Mouse (Mus musculus): Measurements from ENCODE around the gene Vps26a.

Gene Vps26a

GRCm38 (mm10) chr10:62486618-62487415 lies at the start of gene Vps26a:
Vps26a (minus strand) TSS chr10:62486805.
- DNase-seq (ENCODE audit: low spot score in 2 of 2) = peak; percentile 96 to 98

- no peak for DNase-seq (ENCODE audit: low spot score in 2 of 2)
These were observed 47.9 kb upstream of the Vps26a start for GRCm38 (mm10) chr10:62534509-62534908.

- no peak for DNase-seq (ENCODE audit: low spot score in 2 of 2)
These were observed 46.2 kb upstream of the Vps26a start for GRCm38 (mm10) chr10:62532832-62533231.

DNA sequence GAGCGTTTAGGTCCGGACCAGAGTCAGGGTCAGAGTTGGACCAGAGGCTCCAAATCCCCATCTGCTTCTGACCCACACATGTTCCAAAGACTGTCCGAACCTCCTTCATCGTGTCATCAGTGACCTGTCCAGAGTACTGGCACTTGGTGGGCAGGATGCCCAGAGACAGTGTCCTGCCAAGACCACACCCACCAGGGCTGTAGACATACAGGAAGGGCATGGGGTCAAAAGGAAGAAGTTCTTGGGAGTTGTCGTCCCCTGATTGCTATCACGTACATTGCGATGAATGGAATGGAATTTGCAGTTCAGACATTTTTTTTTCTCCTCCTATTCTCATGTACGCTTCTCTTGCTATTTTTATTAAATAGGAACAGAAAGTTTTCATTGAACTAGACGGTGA lies 43.6 kb upstream of the Vps26a start:
- no peak for DNase-seq (ENCODE audit: low spot score in 2 of 2)

DNA sequence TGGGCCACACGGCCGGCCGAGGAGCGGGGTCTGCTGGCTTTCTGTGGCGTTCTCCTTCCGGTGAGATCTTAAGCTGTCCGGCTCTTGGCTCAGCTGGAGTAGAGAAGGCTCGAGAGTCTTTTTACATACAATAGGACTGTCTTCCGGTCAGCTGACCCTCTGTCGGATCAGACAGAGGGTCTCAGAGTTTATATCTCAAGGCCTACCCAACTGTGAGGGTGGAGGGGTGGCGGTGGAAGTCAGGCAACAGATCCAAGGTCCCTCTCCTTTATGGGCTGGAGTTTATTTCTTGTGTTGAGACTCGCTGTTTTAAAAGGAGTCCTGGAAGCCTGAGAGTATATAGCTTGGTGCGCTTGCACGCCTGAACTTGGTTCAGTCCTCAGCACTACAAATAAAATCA lies 40.7 kb upstream of the Vps26a start, which contains the start of gene Srgn:
TSS of gene Srgn (minus strand) at position 101 of the 400 bp plus-strand sequence.
- DNase-seq (ENCODE audit: low spot score in 2 of 2) = no peak

DNA sequence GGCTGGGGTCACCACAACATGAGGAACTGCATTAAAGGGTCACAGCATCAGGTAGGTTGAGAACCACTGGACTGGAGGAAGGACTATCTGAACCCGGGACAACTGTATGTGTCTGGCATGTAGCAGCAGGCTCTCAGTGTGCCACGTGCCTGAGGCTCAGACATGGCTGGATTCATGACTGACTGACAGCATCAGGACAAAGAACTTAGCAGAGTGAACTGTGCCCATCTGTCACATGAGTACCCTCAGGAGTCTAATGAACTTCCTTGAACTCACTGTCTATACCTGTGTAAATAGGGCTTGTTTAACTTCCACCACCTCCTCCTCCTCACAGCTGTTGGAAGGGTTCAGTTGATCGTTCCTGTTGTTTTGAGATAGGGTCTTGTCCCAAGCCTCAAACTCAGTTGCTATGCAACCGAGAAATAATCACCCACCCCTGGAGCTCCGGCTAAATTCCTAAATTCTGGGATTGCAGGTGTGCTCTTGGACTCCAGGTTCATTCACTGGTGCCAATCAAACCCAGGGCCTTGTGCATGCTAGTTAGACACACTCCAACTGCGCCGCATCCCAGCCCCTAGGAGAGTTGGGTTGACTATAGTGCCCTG lies 35.8 kb upstream of the Vps26a start:
- DNase-seq (ENCODE audit: low spot score in 2 of 2) = no peak

DNA sequence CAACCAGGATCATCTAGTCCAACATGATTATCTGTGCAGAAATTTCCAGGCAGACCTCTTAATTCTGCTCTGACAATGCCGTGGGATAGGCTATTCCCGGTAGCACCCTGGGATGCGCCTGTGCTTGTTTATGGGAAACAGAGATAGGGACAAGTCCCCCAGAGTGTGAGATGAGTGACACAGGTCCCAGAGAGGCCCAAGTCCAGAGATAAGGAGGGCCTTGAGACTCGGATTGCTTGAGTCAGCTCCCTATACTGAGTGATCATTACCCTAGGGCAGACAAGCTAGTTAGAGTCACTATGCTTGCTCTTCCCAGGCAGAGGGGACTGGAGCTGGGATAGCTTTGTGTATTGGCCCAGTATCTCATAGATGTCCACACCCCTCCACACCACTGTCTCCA lies 35.2 kb upstream of the Vps26a start:
- no peak for DNase-seq (ENCODE audit: low spot score in 2 of 2)

- DNase-seq (ENCODE audit: low spot score in 2 of 2) = no peak
These were observed 34.3 kb upstream of the Vps26a start for GRCm38 (mm10) chr10:62520911-62521310.

DNA sequence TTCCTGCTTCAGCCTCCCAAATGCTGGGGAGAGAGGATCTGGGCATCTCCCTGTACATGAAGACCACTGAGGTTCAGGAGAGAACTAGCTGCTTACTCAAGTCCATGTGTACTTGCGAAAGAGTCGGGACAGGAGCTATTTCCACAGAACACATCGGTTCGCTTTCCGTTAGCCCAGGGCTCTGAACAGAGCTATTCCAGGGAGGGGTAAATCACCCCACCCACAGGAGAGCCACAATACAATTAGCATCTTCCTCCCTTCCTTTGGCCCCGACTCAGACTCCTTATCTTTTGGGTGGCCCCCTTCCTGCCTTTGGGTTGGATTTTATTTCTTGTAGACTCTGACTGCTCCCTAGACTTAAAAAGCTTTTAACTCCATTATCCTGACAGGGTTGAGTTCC lies 30.9 kb upstream of the Vps26a start:
- DNase-seq (ENCODE audit: low spot score in 2 of 2) = no peak

- DNase-seq (ENCODE audit: low spot score in 2 of 2) = no peak
These were observed 26.2 kb upstream of the Vps26a start for GRCm38 (mm10) chr10:62512855-62513254.

- no peak for DNase-seq (ENCODE audit: low spot score in 2 of 2)
These were observed 24.9 kb upstream of the Vps26a start for GRCm38 (mm10) chr10:62511528-62511927.

DNA sequence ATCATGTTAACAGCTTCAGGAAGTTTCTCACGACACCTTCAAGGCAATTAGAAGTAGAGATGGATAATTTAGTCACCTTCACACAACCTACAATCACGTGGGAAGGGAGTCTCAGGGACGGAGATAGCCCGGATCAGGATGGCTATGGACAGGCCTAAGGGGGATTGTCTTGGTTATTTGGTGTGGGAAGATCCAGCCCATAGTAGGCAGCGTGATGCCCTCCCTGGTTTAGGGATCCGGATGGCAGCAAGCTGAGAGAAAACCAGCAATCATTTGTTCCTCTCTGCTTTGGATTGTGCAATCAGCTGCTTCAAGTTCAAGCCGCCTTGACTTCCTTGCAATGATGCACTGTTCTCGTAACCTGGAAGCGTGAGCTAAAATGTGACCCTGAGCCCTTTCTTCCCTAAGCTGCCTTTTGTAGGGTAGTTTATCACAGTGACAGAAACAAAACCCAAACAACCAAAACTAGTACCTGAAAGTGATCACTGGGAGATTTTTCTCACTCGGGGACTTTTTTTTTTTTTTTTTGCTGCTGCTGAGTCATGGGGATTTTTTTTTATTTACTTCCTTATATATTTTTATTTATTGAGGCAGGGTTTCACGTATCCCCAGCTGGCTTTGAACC lies 22.5 kb upstream of the Vps26a start:
- no peak for DNase-seq (ENCODE audit: low spot score in 2 of 2)

DNA sequence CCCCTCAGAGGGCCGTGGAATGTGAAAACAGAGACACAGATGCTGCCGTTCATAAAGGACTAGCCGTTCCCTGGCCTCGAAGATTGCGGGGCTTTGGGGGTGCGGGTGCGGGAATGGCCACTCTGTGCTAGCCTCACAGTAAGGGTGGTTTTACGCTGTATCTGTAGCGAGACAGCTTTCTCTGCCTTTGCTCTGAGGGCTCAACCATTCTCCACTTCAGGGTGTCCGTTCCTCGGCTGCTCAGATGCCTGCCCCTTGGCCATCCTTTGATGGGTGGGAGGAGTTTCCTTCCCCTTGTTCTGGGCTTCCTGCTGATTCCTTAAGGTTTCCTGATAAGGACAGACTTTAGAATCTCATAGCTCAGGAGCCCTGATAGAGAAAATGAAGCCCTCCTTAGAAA lies 21.9 kb upstream of the Vps26a start:
- no peak for DNase-seq (ENCODE audit: low spot score in 2 of 2)

GRCm38 (mm10) chr10:62507591-62508308 lies 21.1 kb upstream of the Vps26a start:
- no peak for DNase-seq (ENCODE audit: low spot score in 2 of 2)

DNA sequence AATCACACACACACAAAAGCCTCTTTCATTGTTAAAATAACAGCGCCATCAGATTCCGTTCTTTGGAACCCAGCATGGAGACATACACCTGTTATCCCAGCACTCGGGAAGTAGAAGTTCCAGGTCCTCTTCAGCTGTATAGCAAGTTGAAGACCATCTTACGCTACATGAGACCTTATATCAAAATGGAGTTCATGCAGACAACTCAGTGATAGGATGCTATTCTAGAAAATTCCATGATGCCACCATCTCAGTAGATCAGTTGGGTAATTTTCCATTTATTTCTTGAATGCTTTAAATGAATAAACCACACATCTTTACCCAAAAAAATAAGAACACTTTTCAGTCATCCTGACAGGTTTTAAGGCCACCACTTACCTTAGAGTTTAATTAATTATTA lies 20.5 kb upstream of the Vps26a start:
- DNase-seq (ENCODE audit: low spot score in 2 of 2) = no peak

DNA sequence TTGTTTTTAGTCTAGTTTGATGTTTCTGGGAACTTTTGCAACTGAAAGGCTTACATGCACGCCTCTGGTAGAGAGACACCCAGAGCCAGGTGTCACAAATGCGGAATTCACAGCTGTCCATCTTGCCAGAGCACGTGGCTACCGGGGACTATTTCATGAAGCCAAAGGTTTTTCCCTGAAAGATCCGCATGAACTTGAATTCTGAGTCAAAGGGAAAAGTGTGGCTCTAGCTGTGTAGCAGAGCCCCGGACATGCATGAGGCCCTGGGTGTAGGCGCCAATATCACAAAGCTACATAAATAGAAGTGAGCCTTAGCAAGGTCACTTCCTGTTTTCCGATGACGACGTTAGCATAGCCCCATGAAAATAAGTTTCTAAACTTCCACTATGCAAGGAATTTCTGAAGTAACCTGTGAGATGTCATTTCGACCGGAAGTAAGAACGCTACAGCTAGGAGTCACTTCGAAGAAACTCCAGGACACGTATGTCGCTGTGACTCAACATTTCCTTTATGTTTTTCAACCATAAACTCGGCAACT lies 19.5 kb upstream of the Vps26a start:
- no peak for DNase-seq (ENCODE audit: low spot score in 2 of 2)

GRCm38 (mm10) chr10:62505224-62505983 lies 18.8 kb upstream of the Vps26a start:
- DNase-seq (ENCODE audit: low spot score in 2 of 2) = no peak

- no peak for DNase-seq (ENCODE audit: low spot score in 2 of 2)
These were observed 17.4 kb upstream of the Vps26a start for GRCm38 (mm10) chr10:62503836-62504628.

DNA sequence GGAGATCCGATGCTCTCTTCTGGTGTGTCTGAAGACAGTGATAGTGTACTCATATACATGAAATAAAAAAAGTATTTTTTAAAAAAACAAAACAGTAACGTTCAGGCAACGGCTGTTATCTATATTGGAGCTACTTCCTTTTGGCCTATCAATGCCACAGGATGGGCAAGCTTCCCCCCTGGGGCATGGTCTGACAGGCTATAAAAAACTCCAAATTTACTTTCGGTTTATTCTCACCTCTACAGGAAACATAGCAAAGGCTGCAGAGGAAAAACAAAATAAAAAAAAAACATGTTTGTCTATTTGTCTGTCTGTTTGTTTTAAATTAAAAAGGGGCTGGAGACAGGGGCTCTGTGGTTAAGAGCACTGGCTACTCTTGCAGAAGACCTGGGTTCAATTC lies 16.7 kb upstream of the Vps26a start:
- no peak for DNase-seq (ENCODE audit: low spot score in 2 of 2)

DNA sequence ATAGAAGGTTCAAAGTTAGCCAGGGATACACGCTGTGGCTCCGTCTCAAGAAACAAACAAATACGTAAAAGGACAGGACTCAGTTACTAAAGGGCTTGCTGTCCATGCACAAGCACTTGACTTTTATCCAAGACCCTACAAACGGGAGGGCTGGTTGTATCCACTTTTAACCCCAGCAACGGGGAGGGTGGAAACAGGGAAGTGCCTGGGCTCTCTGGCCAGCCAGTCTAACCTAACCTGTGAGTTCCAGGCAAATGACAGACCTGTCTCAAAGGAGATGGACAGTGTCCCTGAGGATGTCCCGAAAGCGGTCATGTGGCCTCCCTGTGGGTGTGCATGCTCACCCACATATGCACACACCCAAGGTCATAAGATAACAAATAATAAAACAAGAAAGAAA lies 15.3 kb upstream of the Vps26a start:
- no peak for DNase-seq (ENCODE audit: low spot score in 2 of 2)
